Mouse (Mus musculus) kidney, adult 2 months (tissue): ENCODE results near the gene Elk4.
A peak's percentile ranks its signal among the peaks of the same experiment; 100 is the strongest.

Experiments used
- CTCF ChIP-seq: fragments of 200-500 bp; conservative IDR thresholded peaks from 2 replicates; pipeline ENCODE4 v1.5.1; 2011; ENCODE audit warnings: low read depth, mild to moderate bottlenecking, control low read depth, low read length, moderate library complexity, mixed read lengths; ENCODE audit not compliant: insufficient read depth, insufficient read length
- POLR2A ChIP-seq: fragments of 200-500 bp; IDR thresholded peaks from one replicate; pipeline ENCODE4 v1.6.1; 2011; ENCODE audit warnings: low read depth, low read length, control low read depth

DNA sequence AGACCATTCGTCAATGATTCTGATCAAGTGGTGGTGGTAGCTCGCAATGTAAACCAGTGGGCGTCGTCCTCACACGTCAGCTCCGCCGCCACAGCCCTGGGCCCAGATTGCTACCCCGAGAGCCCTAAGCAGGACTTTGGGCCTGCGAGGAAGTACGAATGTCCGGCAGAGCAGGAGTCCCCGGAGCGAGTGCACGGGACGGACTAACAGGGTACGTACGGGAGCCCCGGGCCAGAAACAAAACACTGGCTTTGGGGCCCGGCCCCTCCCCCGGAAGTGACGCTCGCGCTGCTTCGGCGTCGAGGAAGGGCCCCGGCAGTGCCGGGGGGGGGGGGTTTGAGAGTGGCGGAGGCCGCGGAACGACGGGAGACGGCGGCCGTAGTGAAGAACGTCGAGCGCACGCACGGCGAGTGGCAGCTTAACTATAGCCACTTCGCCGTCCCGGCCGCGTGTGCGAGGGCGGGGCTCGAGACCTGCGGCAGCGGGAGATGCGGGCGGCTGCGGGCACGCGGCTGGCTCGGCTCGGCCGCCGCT lies at the start of gene Elk4:
- TF ChIP-seq POLR2A, result peak; percentile 71
- TF ChIP-seq CTCF, result no peak
